ENCODE assay signal across 9 mouse cellular contexts in the genomic region with DNA sequence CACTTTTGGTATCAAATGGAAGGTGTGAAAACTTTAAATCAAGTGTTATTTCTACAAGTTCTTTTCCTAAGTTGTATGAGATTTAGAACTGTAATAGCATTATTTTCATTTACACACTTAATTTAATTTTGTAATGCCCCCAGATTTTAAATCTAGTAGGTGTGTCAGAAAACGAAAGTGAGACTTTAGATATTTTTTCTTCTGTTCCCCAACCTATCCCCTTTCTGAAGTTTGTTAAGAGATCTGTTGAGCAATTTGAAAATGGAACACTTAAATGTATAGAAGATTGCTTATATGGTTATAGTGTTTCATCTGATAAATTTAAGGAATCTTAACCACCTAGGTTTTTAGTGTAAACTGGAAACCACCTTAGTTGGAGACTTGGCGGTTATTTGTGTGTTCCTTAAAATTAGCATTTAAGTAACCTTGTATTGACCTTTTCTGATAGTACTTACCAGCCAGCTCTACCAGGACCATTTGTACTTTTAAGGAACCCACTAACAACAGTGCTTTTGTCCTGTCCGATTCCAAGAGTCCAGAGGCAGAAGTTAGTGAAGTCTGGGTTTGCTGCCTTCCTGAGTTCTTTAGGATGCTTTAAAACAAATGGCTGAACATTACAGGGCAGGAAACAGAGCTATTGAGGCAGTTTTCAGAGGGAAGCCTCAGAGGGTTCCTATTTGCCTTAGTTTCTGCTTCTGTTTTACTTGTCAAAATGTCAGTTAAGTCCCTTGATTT. TPM values are rescaled to one million over a fixed set of nuclear protein-coding genes. Genes with fewer than 3 reads are reported as not detected.
A peak's percentile ranks its signal among the peaks of the same experiment; 100 is the strongest.
DNase-seq lines count a peak whose midpoint lies in the region; ATAC-seq lines count a peak whose summit lies in the region.
"Had no signal": no experiment of that assay in that cellular context is flagged by ENCODE, and none has a peak within 500 bp of the region (broad histone marks: within the 10 kb centered on the region; RNA-seq: fewer than 3 reads in every experiment).

No protein-coding gene starts in this region.

- WGBS in hindbrain, embryonic 12.5 days: 35% methylated on average over 3 of the region's 3 CpGs
- 50% methylated on average over 3 of the region's 3 CpGs for WGBS in midbrain, embryonic 11.5 days

- DNase-seq in kidney, adult 9 months: peak; percentile 14
- no peak for DNase-seq in kidney, adult 8-10 months
- peak; percentile 4 for DNase-seq in embryo, embryonic 11 days
- DNase-seq in midbrain, embryonic 11.5 days (ENCODE audit: low spot score, missing footprints): peak; percentile 85
- DNase-seq in adrenal gland, postnatal 10 days: no peak
- DNase-seq in ovary, postnatal 14 days (ENCODE audit: low spot score): no peak
- no peak for DNase-seq in urinary bladder, adult 18-20 months (ENCODE audit: low spot score in 2 of 2)

- H3K9me3 ChIP-seq in hindbrain, embryonic 12.5 days (replicated peaks): no peaks in the 10 kb centered on the region
- H3K9me3 ChIP-seq in midbrain, embryonic 11.5 days (ENCODE audit: control insufficient read depth, low read length): no peaks in the 10 kb centered on the region

- peak overlapping the region; percentile 50 for H3K4me2 ChIP-seq in hindbrain, embryonic 12.5 days (replicated peaks)
- peak overlapping the region; percentile 28 for H3K4me2 ChIP-seq in midbrain, embryonic 11.5 days

- peak overlapping the region; percentile 25 for H3K4me3 ChIP-seq in hindbrain, embryonic 12.5 days
- H3K4me3 ChIP-seq in midbrain, embryonic 11.5 days (ENCODE audit: low read depth, low read length): 0 out of 2 replicates have a peak overlapping the region, but pooled peaks have one; percentile 1

- no peaks in the 10 kb centered on the region for H3K27me3 ChIP-seq in hindbrain, embryonic 12.5 days
- no peaks in the 10 kb centered on the region for H3K27me3 ChIP-seq in midbrain, embryonic 11.5 days (ENCODE audit: control insufficient read depth, insufficient read depth, low read length)
- H3K27me3 ChIP-seq: Patski had no signal

- peaks cover 18% of the 10 kb centered on the region for H3K4me1 ChIP-seq in hindbrain, embryonic 12.5 days
- peaks cover 9% of the 10 kb centered on the region; the same call in 1 of the 2 replicates for H3K4me1 ChIP-seq in midbrain, embryonic 11.5 days (ENCODE audit: control insufficient read depth, insufficient read depth, low read length)

- peak overlapping the region; percentile 32 for H3K9ac ChIP-seq in hindbrain, embryonic 12.5 days
- no peak overlapping the region for H3K9ac ChIP-seq in midbrain, embryonic 11.5 days (ENCODE audit: low read length)

- no peak overlapping the region for H3K27ac ChIP-seq in hindbrain, embryonic 12.5 days
- no peak overlapping the region for H3K27ac ChIP-seq in midbrain, embryonic 11.5 days (ENCODE audit: low read depth, low read length)

- H3K36me3 ChIP-seq in hindbrain, embryonic 12.5 days: peaks cover 4% of the 10 kb centered on the region; the same call in 1 of the 2 replicates
- H3K36me3 ChIP-seq in midbrain, embryonic 11.5 days (ENCODE audit: control insufficient read depth, insufficient read depth, low read length): peaks cover 2% of the 10 kb centered on the region; the same call in 1 of the 2 replicates

- no peak for ATAC-seq in hindbrain, embryonic 12.5 days (ENCODE audit: low FRiP score)
- no peak for ATAC-seq in midbrain, embryonic 11.5 days (ENCODE audit: low FRiP score)
- ATAC-seq: Patski had no signal

RNA-seq across cellular contexts. Expression of a gene that starts 2.2 kb away (rescaled TPM):
- polyA plus RNA-seq in hindbrain, embryonic 12.5 days (2016; fragmentation: Nextera tagmentation; extraction: Ambion mirVana): 102 and 106 TPM in 2 replicates
- polyA plus RNA-seq in midbrain, embryonic 11.5 days (2014; fragmentation: Nextera tagmentation; extraction: Ambion mirVana): 108 and 113 TPM in 2 replicates
- total RNA-seq in adrenal gland, postnatal 10 days (2021): 10 to 100 TPM; 21.1 to 21.2 TPM

Comparison
In these comparisons a context has a peak if more than half of its experiments do, and no peak if none do; other contexts are left out.
1. DNase-seq: peak in kidney, adult 9 months (single experiment), embryo, embryonic 11 days (single experiment) and midbrain, embryonic 11.5 days (single experiment); none in kidney, adult 8-10 months (0 of 2), adrenal gland, postnatal 10 days (single experiment), ovary, postnatal 14 days (single experiment) and urinary bladder, adult 18-20 months (0 of 2).